Mouse (Mus musculus) neutrophil, adult 5-6 weeks (primary cell): ENCODE measurements around the gene Dpy19l2. TPM values are rescaled to one million over a fixed set of nuclear protein-coding genes. Genes with fewer than 3 reads are reported as not detected.
A peak's percentile ranks its signal among the peaks of the same experiment; 100 is the strongest.
"Not testable (repeated sequence)": the region's sequence is repeated elsewhere in the genome, so short reads cannot be mapped to it uniquely, and the experiment has no call there.

Source experiments
- ATAC-seq: fragments of 151-379, 151-347 bp; 2 replicates; pipeline ENCODE4 v1.8.0; 2017; ENCODE audit warnings: mild to moderate bottlenecking, moderate TSS enrichment; ENCODE audit not compliant: insufficient number of reproducible peaks, poor library complexity, low FRiP score, severe bottlenecking; ENCODE audit errors: extremely low read depth
- total RNA-seq: library from RNA; stranded (forward); fragments of 200-1000 nt; gene quantifications from 2 replicates; pipeline ENCODE4 v1.2.3, GENCODE M21; 2017

The Dpy19l2 gene
- total RNA-seq, result not detected in 2 replicates

- ATAC-seq, result no peak
Observed at GRCm38 (mm10) chr9:24695700-24696404, at the start of gene Dpy19l2. Gene Dpy19l2 (minus strand): TSS chr9:24696293.

- peak; percentile 74 for ATAC-seq
Observed at GRCm38 (mm10) chr9:24744958-24745357, 48.9 kb upstream of the Dpy19l2 start.

GRCm38 (mm10) chr9:24701246-24701645 lies 5.2 kb upstream of the Dpy19l2 start:
- no peak for ATAC-seq

GRCm38 (mm10) chr9:24696405-24696778 lies 299 bp upstream of the Dpy19l2 start:
- no peak for ATAC-seq

- ATAC-seq, result not testable (repeated sequence)
Observed at GRCm38 (mm10) chr9:24637341-24637740, 58.8 kb downstream of the Dpy19l2 start.

- ATAC-seq, result no peak
Observed at GRCm38 (mm10) chr9:24624896-24625295, 71.2 kb downstream of the Dpy19l2 start, which contains the start of gene Cypt4. Gene Cypt4 (plus strand): TSS chr9:24625196.

- ATAC-seq, result no peak
Observed at GRCm38 (mm10) chr9:24538159-24538558, 157.9 kb downstream of the Dpy19l2 start.

- peak; percentile 64; the same call in 1 of the 2 replicates for ATAC-seq
Observed at GRCm38 (mm10) chr9:24516575-24517139, 179.4 kb downstream of the Dpy19l2 start.

GRCm38 (mm10) chr9:24514078-24514469 lies 182.0 kb downstream of the Dpy19l2 start:
- no peak for ATAC-seq

- ATAC-seq, result no peak
Observed at GRCm38 (mm10) chr9:24513290-24514077, 182.6 kb downstream of the Dpy19l2 start.

- no peak for ATAC-seq
Observed at GRCm38 (mm10) chr9:24512121-24512539, 184.0 kb downstream of the Dpy19l2 start.

GRCm38 (mm10) chr9:24511371-24512120 lies 184.5 kb downstream of the Dpy19l2 start:
- no peak for ATAC-seq

- ATAC-seq, result no peak
Observed at GRCm38 (mm10) chr9:24508880-24509279, 187.2 kb downstream of the Dpy19l2 start.

Other genes with a start within 250 kb of the Dpy19l2 start
- 12.2 and 12.7 TPM in 2 replicates for gene Dpy19l1, start 193.2 kb downstream of the Dpy19l2 start, total RNA-seq
- not detected in 2 replicates for gene Cypt4, start 71.1 kb downstream of the Dpy19l2 start, total RNA-seq
- gene Tbx20, start 78.0 kb upstream of the Dpy19l2 start, total RNA-seq, result not detected in 2 replicates